Mouse (Mus musculus) CH12.LX (cell line): ENCODE measurements at regions not wholly inside any gene's neighbourhood (a gene's known extent, or its start where the extent isn't known, plus 50 kb on each side); places are given as distances from the start of the nearest gene placed in this dataset.

ENCODE experiments used
- DNase-seq: peaks from one replicate; pipeline ENCODE4 v3.0.0-alpha.2; 2013; ENCODE audit errors: extremely low read depth
- H3K27ac ChIP-seq: 2 replicates; pipeline ENCODE4 v1.5.1; 2012; ENCODE audit warnings: low read depth, mild to moderate bottlenecking, control low read depth, moderate library complexity; ENCODE audit not compliant: insufficient read depth
- H3K27me3 ChIP-seq: replicated peaks from 2 replicates; pipeline ENCODE3; 2012; ENCODE audit warnings: inconsistent platforms
- H3K36me3 ChIP-seq, 2 experiments: replicated peaks in 1 of 2; 2 replicates each; pipeline versions ENCODE3 to v1.6.1; 2012; ENCODE audit warnings: inconsistent platforms in 1 of 2, low read length in 1 of 2, mild to moderate bottlenecking in 1 of 2, mixed read lengths in 1 of 2, moderate library complexity in 1 of 2; ENCODE audit not compliant: control insufficient read depth in 1 of 2, insufficient read depth in 1 of 2
- H3K4me1 ChIP-seq, 2 experiments: 2 replicates each; pipeline ENCODE4 v1.6.1; 2012; ENCODE audit warnings: inconsistent platforms in 1 of 2, moderate library complexity in 1 of 2; ENCODE audit not compliant: insufficient read depth in 2 of 2, control insufficient read depth in 1 of 2
- H3K4me2 ChIP-seq: 2 replicates; pipeline ENCODE4 v1.6.1; 2012; ENCODE audit warnings: low read depth, mild to moderate bottlenecking, control low read depth; ENCODE audit not compliant: poor library complexity, insufficient read depth, severe bottlenecking
- H3K4me3 ChIP-seq, 3 experiments: fragments of 150-350 bp in 1 of 3; sonication (generic) in 1 of 3; replicated peaks in 1 of 3; 2 replicates each; pipeline versions ENCODE3 to v1.5.1; 2011 to 2012; ENCODE audit warnings: low read depth in 2 of 3, low read length in 2 of 3, mild to moderate bottlenecking in 2 of 3, moderate library complexity in 2 of 3, control low read depth in 1 of 3, improper control_type of control experiment in 1 of 3, inconsistent platforms in 1 of 3, mixed read lengths in 1 of 3; ENCODE audit not compliant: poor library complexity in 1 of 3
- H3K79me2 ChIP-seq: replicated peaks from 2 replicates; pipeline ENCODE4 v1.6.1; 2012; ENCODE audit warnings: mild to moderate bottlenecking, moderate library complexity; ENCODE audit not compliant: control insufficient read depth, poor library complexity, insufficient read depth, severe bottlenecking; ENCODE audit errors: extremely low read depth
- H3K9ac ChIP-seq: 2 replicates; pipeline ENCODE4 v1.6.1; 2012; ENCODE audit warnings: low read depth, mild to moderate bottlenecking, control low read depth, moderate library complexity; ENCODE audit not compliant: insufficient read depth
- H3K9me3 ChIP-seq: replicated peaks from 2 replicates; pipeline ENCODE3; 2012; ENCODE audit warnings: low read length, inconsistent platforms, mixed read lengths
- BHLHE40 ChIP-seq: IDR thresholded peaks from 2 replicates; pipeline ENCODE4 v1.6.1; 2011; ENCODE audit warnings: mild to moderate bottlenecking, low read depth, low read length, improper control_type of control experiment
- CTCF ChIP-seq, 2 experiments: IDR thresholded peaks in 1 of 2; conservative IDR thresholded peaks in 1 of 2; 2 replicates each; pipeline ENCODE4 v1.5.1; 2011 to 2012; ENCODE audit warnings: low read depth in 2 of 2, low read length in 2 of 2, improper control_type of control experiment in 1 of 2, inconsistent platforms in 1 of 2, mild to moderate bottlenecking in 1 of 2, moderate library complexity in 1 of 2
- E2F4 ChIP-seq: IDR thresholded peaks from 2 replicates; pipeline ENCODE4 v1.6.1; 2011; ENCODE audit warnings: low read depth, low read length, improper control_type of control experiment; ENCODE audit not compliant: insufficient replicate concordance
- EP300 ChIP-seq: IDR thresholded peaks from 2 replicates; pipeline ENCODE4 v1.6.1; 2011; ENCODE audit warnings: low read length, improper control_type of control experiment
- ETS1 ChIP-seq: conservative IDR thresholded peaks from 2 replicates; pipeline ENCODE4 v1.6.1; 2012; ENCODE audit warnings: low read depth, mild to moderate bottlenecking, inconsistent platforms, low read length, improper control_type of control experiment, moderate library complexity
- HCFC1 ChIP-seq: IDR thresholded peaks from 2 replicates; pipeline ENCODE4 v1.6.1; 2012; ENCODE audit warnings: low read depth, mild to moderate bottlenecking, inconsistent platforms, low read length, improper control_type of control experiment
- JUN ChIP-seq: IDR thresholded peaks from 2 replicates; pipeline ENCODE4 v1.6.1; 2011; ENCODE audit warnings: low read depth, mild to moderate bottlenecking, low read length, improper control_type of control experiment, moderate library complexity; ENCODE audit not compliant: insufficient read depth
- JUND ChIP-seq: conservative IDR thresholded peaks from 2 replicates; pipeline ENCODE4 v1.6.1; 2011; ENCODE audit warnings: low read depth, low read length, improper control_type of control experiment
- KAT2A ChIP-seq: IDR thresholded peaks from 2 replicates; pipeline ENCODE4 v1.6.1; 2012; ENCODE audit warnings: low read length, improper control_type of control experiment, inconsistent platforms; ENCODE audit not compliant: insufficient replicate concordance
- MAFK ChIP-seq: IDR thresholded peaks from 2 replicates; pipeline ENCODE4 v1.6.1; 2011; ENCODE audit warnings: low read length, improper control_type of control experiment; ENCODE audit not compliant: insufficient replicate concordance
- NRF1 ChIP-seq: IDR thresholded peaks from 2 replicates; pipeline ENCODE4 v1.6.1; 2014; ENCODE audit warnings: low read depth, mild to moderate bottlenecking, inconsistent platforms, low read length, improper control_type of control experiment, moderate library complexity
- PAX5 ChIP-seq: IDR thresholded peaks from 2 replicates; pipeline ENCODE4 v1.6.1; 2012; ENCODE audit warnings: low read length, inconsistent platforms, mixed read lengths
- POLR2AphosphoS2 ChIP-seq: IDR thresholded peaks from 2 replicates; pipeline ENCODE4 v1.6.1; 2011; ENCODE audit warnings: low read depth, low read length, improper control_type of control experiment
- RAD21 ChIP-seq: IDR thresholded peaks from 2 replicates; pipeline ENCODE4 v1.6.1; 2011; ENCODE audit warnings: low read depth, mild to moderate bottlenecking, low read length, improper control_type of control experiment, moderate library complexity
- SIN3A ChIP-seq: IDR thresholded peaks from 2 replicates; pipeline ENCODE4 v1.6.1; 2012; ENCODE audit warnings: low read length, improper control_type of control experiment, inconsistent platforms
- TBP ChIP-seq: conservative IDR thresholded peaks from 2 replicates; pipeline ENCODE4 v1.6.1; 2011; ENCODE audit warnings: low read depth, low read length, improper control_type of control experiment
- TCF12 ChIP-seq: IDR thresholded peaks from 2 replicates; pipeline ENCODE4 v1.6.1; 2014; ENCODE audit warnings: low read depth, mild to moderate bottlenecking, inconsistent platforms, low read length, improper control_type of control experiment
- USF2 ChIP-seq: conservative IDR thresholded peaks from 2 replicates; pipeline ENCODE4 v1.6.1; 2011; ENCODE audit warnings: low read depth, low read length, improper control_type of control experiment
- dilution Hi-C: fragments of 300-500 bp; cut with MboI; formaldehyde crosslinking; loops from 2 replicates; pipeline ENCODE4 v1.14.3; 2020; ENCODE audit warnings: low sequenced_read_pairs; ENCODE audit not compliant: extremely low pct_unique_long_range_greater_than_20kb, extremely low pct_ligation_motif_present
- in situ Hi-C: fragments of 300-500 bp; cut with MboI; formaldehyde crosslinking; loops from 3 replicates; pipeline ENCODE4 v1.14.3; 2019; ENCODE audit warnings: low sequenced_read_pairs, low pct_ligation_motif_present, low pct_unique_long_range_greater_than_20kb, mixed read lengths

DNA sequence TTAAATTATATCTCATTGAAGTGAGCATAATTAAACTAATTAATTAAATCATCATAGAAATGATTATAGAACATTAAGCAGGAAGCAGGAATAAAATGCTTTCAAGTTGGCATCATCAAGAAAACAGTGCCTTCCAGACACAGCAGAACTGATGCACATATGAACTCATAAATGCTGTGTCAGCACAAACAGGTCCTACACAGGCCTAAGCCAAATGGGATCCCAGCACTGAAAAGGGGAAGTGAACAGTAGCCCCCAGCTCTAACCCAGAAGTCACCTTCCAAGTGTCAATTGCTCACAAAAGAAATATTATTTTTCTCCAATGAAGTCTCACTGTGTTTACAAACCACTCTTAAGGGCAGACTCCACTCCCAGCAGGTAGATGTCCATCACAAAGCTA is 93.0 kb upstream of the Chmp2b start:
- H3K27ac ChIP-seq: no peak overlapping the region
- dilution Hi-C loops: no loop called here
- in situ Hi-C loops: loop anchor here (25.0 kb wide), 1 partner anchor 357 kb away; no protein-coding TSS in a partner anchor
- H3K27me3 ChIP-seq: no peaks in the 10 kb centered on the region
- DNase-seq: peak; percentile 17
- no peak overlapping the region for H3K4me3 ChIP-seq
- no peak overlapping the region for H3K4me2 ChIP-seq
- H3K9me3 ChIP-seq: no peaks in the 10 kb centered on the region
- no peaks in the 10 kb centered on the region for H3K79me2 ChIP-seq
- H3K4me1 ChIP-seq: no peaks in the 10 kb centered on the region
- TF ChIP-seq TCF12 (no peak), MAFK (peak; percentile 97)
- no peaks in the 10 kb centered on the region for H3K36me3 ChIP-seq
- no peak overlapping the region for H3K9ac ChIP-seq

DNA sequence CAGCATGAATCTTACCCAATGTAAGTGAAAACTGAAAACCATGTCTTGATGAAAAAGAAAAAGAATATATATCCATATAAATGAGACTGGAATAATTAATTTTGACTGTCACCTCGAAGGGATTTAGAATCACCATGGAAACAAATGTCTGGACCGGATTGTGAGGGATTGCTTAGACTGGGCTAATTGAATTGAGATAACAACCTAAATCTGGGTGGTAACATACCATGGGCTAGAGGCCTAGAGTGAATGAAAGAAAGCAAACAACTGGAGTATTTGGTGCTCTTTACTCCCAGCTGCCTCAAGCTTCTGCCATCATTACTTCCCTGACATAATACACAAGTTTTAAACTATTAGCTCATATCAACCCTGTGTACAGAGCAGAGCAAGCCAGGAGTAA is 95.3 kb upstream of the Chmp2b start:
- H3K9ac ChIP-seq: no peak overlapping the region
- no peak overlapping the region for H3K4me3 ChIP-seq
- in situ Hi-C loops: loop anchor here (25.0 kb wide), 1 partner anchor 354 kb away; no protein-coding TSS in a partner anchor
- no peak for DNase-seq
- H3K4me1 ChIP-seq: no peaks in the 10 kb centered on the region
- no peak overlapping the region for H3K4me2 ChIP-seq
- H3K27me3 ChIP-seq: no peaks in the 10 kb centered on the region
- no peak for TF ChIP-seq E2F4
- TF ChIP-seq MAFK: no peak
- TF ChIP-seq POLR2AphosphoS2: no peak
- TF ChIP-seq JUND: no peak
- TF ChIP-seq CTCF (conservative IDR thresholded peaks at IDR 0.05 in 1 of 2, IDR thresholded peaks at IDR 0.05 in 1 of 2; ENCODE audit: low read depth in 2 of 2, low read length in 2 of 2): no peak
- TF ChIP-seq TCF12: no peak
- no peak for TF ChIP-seq ETS1
- no peak for TF ChIP-seq JUN
- no peak for TF ChIP-seq EP300
- no peak for TF ChIP-seq NRF1
- TF ChIP-seq BHLHE40: no peak
- TF ChIP-seq PAX5: no peak
- no peak for TF ChIP-seq USF2
- no peak for TF ChIP-seq SIN3A
- no peak for TF ChIP-seq TBP
- no peak for TF ChIP-seq HCFC1
- TF ChIP-seq KAT2A: no peak
- TF ChIP-seq RAD21: no peak
- H3K27ac ChIP-seq: no peak overlapping the region
- dilution Hi-C loops: no loop called here
- no peaks in the 10 kb centered on the region for H3K79me2 ChIP-seq
- no peaks in the 10 kb centered on the region for H3K36me3 ChIP-seq
- H3K9me3 ChIP-seq: no peaks in the 10 kb centered on the region
